Mouse (Mus musculus) olfactory bulb, adult 2 months (tissue): ENCODE measurements at regions not wholly inside any gene's neighbourhood (a gene's known extent, or its start where the extent isn't known, plus 50 kb on each side); places are given as distances from the start of the nearest gene placed in this dataset.

ENCODE experiments used
- H3K27ac ChIP-seq: fragments of 200-500 bp; 2 replicates; pipeline ENCODE4 v1.5.1; 2012; ENCODE audit warnings: low read depth, low read length; ENCODE audit not compliant: insufficient read depth
- H3K4me1 ChIP-seq: fragments of 200-500 bp; 2 replicates; pipeline ENCODE4 v1.6.1; 2012; ENCODE audit warnings: low read length; ENCODE audit not compliant: control insufficient read depth, insufficient read depth
- H3K4me3 ChIP-seq: fragments of 200-500 bp; 2 replicates; pipeline ENCODE4 v1.5.1; 2012; ENCODE audit warnings: mild to moderate bottlenecking, low read depth, low read length, moderate library complexity; ENCODE audit not compliant: insufficient read depth
- CTCF ChIP-seq: fragments of 200-500 bp; IDR thresholded peaks from 2 replicates; pipeline ENCODE4 v1.5.1; 2012; ENCODE audit warnings: low read depth, mild to moderate bottlenecking, low read length, moderate library complexity; ENCODE audit not compliant: insufficient read depth
- POLR2A ChIP-seq: fragments of 200-500 bp; IDR thresholded peaks from 2 replicates; pipeline ENCODE4 v1.6.1; 2012; ENCODE audit warnings: mild to moderate bottlenecking, low read depth, low read length, moderate library complexity; ENCODE audit not compliant: insufficient read depth
- WGBS: fragments of 180-500 bp; shearing (Covaris S2); methylation state at CpG from one replicate; pipeline ENCODE4 v1.1.7; 2018; 5-methylcytosine and 5-hydroxymethylcytosine counted together

DNA sequence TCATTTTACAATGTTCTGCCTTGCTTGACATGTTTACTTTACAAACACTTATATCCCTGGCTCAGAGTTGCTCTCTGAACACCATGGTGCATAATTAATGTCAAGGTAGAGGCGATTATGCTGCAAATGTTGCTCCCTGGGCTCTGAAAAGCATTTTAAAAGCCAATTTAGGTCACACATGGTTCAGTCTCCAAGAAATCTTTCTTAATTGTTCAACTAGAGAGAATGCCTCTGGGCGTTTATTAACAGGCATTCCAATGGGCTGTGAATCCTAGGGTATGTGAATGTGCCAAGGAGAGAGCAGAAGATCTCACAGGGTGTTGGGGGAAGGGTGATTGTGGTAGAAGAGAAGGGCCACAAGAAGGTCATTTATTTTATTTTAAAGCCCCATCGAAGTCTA, 260.7 kb upstream of the Sel1l start:
- Histone ChIP-seq H3K4me1 (no peaks in the 10 kb centered on the region), H3K27ac (no peak overlapping the region), H3K4me3 (no peak overlapping the region)
- TF ChIP-seq CTCF (no peak), POLR2A (no peak)
- WGBS, result 44% methylated on average over 3 of the region's 3 CpGs

DNA sequence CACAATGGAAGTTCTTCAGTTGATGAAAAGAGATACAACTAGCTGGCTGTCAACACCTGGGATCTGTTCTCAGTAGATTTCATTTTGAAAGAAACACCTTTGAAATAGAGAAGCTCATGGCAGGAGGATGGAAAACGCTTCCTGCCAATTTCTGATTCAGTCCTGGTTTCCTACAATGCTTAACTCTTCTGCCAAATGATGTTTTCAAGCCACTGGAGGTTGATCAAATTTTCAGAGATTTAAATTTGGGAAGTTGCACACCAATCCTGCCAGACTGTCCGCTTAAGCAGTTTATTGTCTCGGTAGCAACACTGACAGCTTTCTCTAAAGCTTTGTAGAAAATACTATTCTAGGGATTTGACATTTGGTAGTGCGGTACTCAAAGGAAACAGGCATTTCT, 251.1 kb upstream of the Sel1l start:
- WGBS, result 67% methylated on average over 4 of the region's 4 CpGs

DNA sequence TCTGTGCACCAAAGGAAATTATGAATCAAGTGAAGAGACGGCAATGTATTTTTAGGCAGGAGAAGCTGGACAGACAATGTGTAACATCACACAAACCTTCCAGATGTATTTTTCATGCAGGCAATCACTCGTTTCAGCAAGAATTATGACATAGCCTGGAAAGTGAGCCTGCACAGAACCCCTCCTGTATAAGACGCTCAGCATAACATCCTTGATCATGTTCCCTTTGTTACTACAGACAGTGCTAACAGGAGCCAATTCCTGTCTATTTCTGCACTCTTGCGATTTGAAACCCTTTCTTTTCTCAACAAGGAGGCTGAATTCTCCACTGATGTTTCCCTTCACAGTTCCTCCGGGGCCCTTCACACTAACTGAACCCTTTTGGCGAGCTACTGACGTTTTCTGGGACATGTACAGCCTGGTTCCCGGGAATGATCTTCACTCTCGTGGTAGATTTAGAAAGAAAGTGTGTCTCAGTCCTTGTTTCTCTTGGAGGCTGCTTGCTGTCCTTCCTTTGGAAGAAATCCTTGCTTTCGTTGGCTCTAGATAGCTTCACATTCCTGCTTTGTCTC, 243.9 kb upstream of the Sel1l start:
- TF ChIP-seq CTCF, result no peak
- no peak for TF ChIP-seq POLR2A
- Histone ChIP-seq H3K27ac (no peak overlapping the region), H3K4me3 (no peak overlapping the region), H3K4me1 (no peaks in the 10 kb centered on the region)
- WGBS, result 61% methylated on average over 10 of the region's 10 CpGs

More for the DNA sequence above, 251.1 kb upstream of the Sel1l start:
- Histone ChIP-seq H3K4me1 (no peaks in the 10 kb centered on the region), H3K4me3 (no peak overlapping the region), H3K27ac (no peak overlapping the region)
- no peak for TF ChIP-seq POLR2A
- TF ChIP-seq CTCF, result no peak

DNA sequence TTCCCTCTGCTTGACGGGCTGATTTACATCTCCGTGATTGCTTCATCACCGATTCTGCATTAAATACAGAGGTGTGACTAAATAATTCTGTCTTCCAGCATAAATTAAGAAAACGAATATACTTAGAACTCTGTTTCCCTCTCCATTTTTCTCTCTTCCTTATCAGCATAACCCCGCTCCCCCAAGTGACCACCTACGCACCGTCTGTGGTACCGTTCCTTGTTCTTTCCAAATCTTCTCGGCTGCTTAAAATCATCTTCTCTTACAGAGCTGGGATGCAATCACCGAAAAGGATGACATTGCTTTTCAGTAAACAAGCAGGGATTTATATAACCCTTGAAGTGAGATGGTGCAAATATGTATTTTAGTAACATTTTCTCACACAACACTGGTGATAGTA, 224.3 kb upstream of the Sel1l start:
- Histone ChIP-seq H3K27ac (no peak overlapping the region), H3K4me3 (no peak overlapping the region), H3K4me1 (no peaks in the 10 kb centered on the region)
- TF ChIP-seq CTCF (no peak), POLR2A (no peak)
- WGBS, result 90% methylated on average over 10 of the region's 10 CpGs

DNA sequence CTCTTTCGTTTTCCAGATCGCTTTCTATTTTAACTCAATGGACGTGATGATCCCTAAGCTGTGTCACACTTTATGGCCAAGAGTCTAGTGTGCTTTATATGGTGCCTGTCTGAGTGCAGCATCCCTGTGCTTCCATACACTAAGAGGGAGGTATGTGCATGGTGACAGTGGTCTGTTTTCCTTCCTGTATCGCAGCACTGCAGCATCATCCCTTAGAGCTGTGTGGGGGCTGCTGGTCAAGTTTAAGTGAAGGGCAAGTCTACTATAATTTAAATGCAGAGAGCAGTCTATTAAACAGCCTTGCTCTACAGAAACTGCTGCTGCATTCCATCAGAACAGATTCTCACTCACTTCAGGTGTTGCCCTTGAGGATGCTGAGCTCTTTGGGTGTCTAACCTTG, 213.8 kb upstream of the Sel1l start:
- H3K4me1 ChIP-seq, result no peaks in the 10 kb centered on the region
- 86% methylated on average over 4 of the region's 4 CpGs for WGBS
- no peak overlapping the region for H3K27ac ChIP-seq
- no peak overlapping the region for H3K4me3 ChIP-seq
- no peak for TF ChIP-seq POLR2A
- TF ChIP-seq CTCF, result no peak

DNA sequence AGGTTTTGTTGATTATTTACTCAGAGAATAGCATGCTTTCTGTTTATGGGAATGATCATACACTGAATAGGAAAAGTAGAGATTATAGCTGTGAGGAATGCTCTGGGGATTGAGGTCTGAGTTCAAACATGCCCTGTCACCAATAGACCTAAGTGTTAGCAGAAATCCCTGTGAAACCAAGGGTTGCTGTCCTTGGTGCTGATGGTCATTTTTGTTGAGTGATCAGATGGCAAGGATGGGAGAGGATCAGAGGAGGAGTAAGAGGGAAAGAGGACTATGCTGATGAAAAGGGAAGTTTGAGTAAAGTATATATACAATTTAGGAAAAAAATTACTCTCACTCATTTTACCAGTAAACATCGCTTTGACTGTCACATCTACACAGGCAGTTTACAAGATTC, 191.5 kb upstream of the Sel1l start:
- no peak overlapping the region for H3K27ac ChIP-seq
- H3K4me3 ChIP-seq, result no peak overlapping the region
- WGBS, result 91% methylated on average over 1 of the region's 1 CpGs

DNA sequence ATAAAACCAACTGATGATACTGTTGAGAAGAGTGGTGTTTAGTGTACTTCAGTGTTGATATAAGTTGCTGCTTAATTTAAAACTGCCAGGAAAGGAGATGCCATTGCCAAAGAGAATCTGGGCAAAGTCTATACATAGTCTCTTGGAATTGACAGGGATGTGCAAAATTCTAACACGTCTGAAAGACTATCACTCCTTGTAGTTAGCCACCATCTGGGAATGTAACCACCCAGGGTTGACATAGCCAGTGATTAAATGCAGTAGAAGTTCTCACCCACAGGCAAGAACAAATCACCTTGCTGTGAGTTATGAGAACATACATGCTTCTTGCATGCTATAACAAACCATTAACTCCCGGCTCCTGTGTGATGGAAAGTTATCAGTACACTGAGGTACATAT, 180.2 kb upstream of the Sel1l start:
- H3K27ac ChIP-seq, result no peak overlapping the region

More for the DNA sequence above, 191.5 kb upstream of the Sel1l start:
- TF ChIP-seq POLR2A, result no peak
- no peak for TF ChIP-seq CTCF
- H3K4me1 ChIP-seq, result no peaks in the 10 kb centered on the region

DNA sequence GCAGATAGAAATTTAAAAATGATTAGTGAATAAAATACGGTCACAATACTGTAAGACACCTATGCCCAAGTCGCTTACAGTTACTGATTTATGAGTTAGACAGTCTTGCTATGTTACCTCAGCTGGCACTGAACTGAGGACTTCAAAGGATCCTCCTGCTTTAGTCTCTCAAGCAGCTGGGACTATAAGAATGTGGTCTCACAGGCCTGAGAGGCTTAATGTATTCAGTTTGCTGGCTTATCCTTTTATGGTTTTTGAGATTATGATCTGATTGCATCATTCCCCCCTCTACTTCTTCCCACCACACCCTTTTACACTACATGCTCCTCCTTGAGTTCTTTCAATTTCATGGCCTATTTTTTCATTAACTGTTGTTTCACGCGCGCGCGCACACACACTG, 179.4 kb upstream of the Sel1l start:
- H3K4me3 ChIP-seq, result no peak overlapping the region
- 98% methylated on average over 7 of the region's 7 CpGs for WGBS
- TF ChIP-seq POLR2A, result no peak
- TF ChIP-seq CTCF, result no peak
- no peak overlapping the region for H3K27ac ChIP-seq
- no peaks in the 10 kb centered on the region for H3K4me1 ChIP-seq

More for the DNA sequence above, 180.2 kb upstream of the Sel1l start:
- no peak for TF ChIP-seq CTCF
- WGBS, result 90% methylated on average over 2 of the region's 2 CpGs
- no peak overlapping the region for H3K4me3 ChIP-seq
- H3K4me1 ChIP-seq, result no peaks in the 10 kb centered on the region

DNA sequence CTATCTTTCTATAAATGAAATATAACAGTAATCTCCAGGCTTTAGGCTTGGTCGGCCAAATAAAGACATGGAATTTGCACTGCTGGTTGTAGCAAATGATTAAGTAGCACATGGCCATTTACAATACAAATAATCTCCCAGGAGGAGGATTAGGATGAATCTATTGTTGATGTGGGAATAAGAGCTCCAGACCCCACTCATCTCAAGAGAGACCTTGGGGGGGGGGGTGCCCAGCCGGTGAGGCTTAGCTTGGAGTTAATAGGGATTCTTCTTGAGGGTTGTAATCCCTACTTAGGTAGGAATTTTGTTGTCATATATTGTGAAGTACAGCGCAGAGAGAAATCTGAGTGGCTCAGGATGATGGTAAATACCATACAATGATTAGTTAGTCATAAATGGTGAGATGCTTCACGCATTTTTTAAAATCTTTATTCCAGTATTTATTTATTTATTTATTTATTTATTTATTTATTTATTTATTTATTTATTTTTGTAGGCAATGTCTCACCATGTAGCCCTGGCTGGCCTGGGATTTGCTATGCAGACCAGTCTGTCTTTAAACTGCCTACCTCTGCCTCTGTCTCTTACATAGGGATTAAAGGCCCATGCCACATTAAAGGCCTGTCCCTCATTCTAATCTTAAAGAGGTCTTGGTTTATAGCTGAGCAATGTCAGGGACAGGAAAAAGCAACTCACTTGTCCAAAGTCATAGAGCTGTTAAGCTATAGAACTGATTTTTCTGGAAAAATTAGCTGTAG, 175.7 kb upstream of the Sel1l start:
- no peak overlapping the region for H3K4me3 ChIP-seq
- 75% methylated on average over 4 of the region's 4 CpGs for WGBS
- H3K27ac ChIP-seq, result no peak overlapping the region
- no peak for TF ChIP-seq CTCF
- no peak for TF ChIP-seq POLR2A
- H3K4me1 ChIP-seq, result no peaks in the 10 kb centered on the region
